Mouse (Mus musculus): ENCODE measurements around the gene Shc1. TPM values are rescaled to one million over a fixed set of nuclear protein-coding genes. Genes with fewer than 3 reads are reported as not detected.
"Not testable (repeated sequence)": the region's sequence is repeated elsewhere in the genome, so short reads cannot be mapped to it uniquely, and the experiment has no call there.

Shc1 gene
- total RNA-seq, 1 experiment from 2014 or later: 41.0 TPM

- peak; percentile 100 for ATAC-seq (replicated peaks; ENCODE audit: low read depth, poor library complexity, severe bottlenecking)
These were observed 6.5 kb upstream of the Shc1 start, which contains the start of gene Flad1 for GRCm38 (mm10) chr3:89411490-89412393. TSS of gene Flad1 (minus strand) at chr3:89411870.

DNA sequence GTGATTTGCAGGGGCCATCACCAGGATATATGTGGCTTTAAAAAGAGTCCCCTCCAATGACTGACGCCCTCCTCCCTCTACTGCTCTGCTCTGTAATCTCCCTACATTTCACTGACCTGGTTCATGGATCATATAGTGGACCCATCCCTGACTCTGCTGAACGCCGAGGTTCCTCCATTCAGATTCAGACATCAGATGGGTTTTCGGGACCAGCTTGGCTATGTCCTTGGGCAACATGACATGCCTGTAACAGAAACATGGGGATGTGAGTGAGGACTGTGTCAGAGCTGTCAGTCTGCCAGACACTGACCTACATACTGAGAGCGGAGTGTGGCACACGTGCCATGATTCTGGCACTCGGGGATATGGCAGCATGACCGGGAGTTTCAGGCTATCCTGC is 2.1 kb upstream of the Shc1 start:
- no peak for ATAC-seq (replicated peaks; ENCODE audit: low read depth, poor library complexity, severe bottlenecking)

- no peak for ATAC-seq (replicated peaks; ENCODE audit: low read depth, poor library complexity, severe bottlenecking)
These were observed 1.1 kb upstream of the Shc1 start for GRCm38 (mm10) chr3:89417131-89417530.

GRCm38 (mm10) chr3:89417840-89418169 is 438 bp upstream of the Shc1 start:
- peak; percentile 11 for ATAC-seq (replicated peaks; ENCODE audit: low read depth, poor library complexity, severe bottlenecking)

DNA sequence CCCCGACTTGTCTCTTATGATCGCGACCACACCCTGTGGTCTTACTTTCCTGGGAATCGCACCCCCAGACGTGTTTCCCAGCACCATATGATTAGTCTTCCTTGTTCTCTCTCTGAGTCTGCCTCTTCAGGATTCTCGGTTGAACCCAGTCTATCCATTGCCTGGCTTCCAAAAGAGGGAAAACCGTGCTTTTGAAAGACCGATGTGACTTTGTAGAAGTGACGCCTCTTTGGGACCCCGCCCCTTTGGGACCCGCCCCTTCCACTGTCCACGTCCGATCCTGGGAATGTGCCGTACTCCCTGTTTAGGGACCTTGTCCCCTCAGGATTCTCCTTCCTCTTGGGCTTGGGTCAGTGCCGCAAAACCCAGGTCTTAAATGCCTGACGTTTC is 613 bp downstream of the Shc1 start:
- no peak for ATAC-seq (replicated peaks; ENCODE audit: low read depth, poor library complexity, severe bottlenecking)

DNA sequence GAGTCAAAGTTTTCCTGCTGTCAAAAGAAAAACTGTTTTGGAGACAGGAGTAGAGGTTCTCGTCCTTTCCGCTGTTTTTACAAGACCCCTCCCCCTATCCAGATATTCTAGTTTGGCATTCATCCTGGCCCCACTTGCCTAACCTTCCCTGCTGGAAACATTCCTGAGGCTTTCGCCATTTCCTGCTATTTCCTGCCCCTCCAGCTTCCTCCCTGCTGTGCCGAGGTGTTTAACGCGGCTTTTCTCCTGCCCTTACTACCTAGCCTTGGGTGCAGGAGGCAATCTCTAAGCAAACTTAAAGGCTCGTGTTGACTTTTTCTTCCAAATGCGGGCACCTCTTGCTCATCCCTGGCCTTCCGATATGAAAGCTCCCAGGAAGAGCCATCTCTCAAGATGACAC is 1.3 kb downstream of the Shc1 start:
- no peak for ATAC-seq (replicated peaks; ENCODE audit: low read depth, poor library complexity, severe bottlenecking)

- no peak for ATAC-seq (replicated peaks; ENCODE audit: low read depth, poor library complexity, severe bottlenecking)
These were observed 1.7 kb downstream of the Shc1 start for GRCm38 (mm10) chr3:89419981-89420380.

- no peak for ATAC-seq (replicated peaks; ENCODE audit: low read depth, poor library complexity, severe bottlenecking)
These were observed 2.2 kb downstream of the Shc1 start for GRCm38 (mm10) chr3:89420421-89420820.

DNA sequence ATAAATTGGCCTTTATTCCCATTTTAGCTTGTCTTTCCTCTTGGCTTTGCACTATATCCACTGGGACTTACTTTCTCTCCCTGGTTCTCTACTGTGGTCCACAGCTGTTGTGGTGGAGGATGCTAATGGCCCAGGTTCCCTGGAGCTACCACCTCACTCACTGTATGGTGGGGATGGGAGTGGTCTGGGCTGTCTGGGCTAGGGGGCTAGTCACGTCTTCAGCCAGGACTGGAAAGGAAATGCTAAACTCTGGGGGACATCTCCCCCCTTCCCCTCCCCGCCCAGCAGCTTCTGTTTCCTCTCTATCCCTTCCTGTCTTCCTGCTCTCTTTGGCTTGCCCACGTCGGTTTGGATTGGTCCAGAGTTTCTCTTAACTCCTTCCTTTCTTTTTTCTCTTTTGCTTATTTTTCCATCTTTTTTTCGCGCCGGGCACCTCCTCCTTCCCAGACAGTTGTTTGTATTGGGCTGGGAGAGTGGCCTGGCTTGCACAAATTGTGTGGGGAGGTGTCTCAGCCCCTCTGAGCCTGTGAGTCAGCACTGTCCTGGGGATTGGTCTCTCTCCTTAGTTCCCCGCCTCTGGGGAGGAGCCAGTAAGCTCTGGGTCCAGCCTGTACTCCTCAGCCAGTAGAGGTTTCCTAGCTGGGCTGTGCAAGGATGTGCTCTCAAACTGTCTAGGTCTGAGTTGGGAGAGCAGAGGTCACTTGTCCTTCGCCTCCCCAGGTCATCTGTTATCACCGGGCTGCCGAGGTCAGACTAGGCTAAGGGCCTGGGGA is 2.9 kb downstream of the Shc1 start:
- peak; percentile 40 for ATAC-seq (replicated peaks; ENCODE audit: low read depth, poor library complexity, severe bottlenecking)

DNA sequence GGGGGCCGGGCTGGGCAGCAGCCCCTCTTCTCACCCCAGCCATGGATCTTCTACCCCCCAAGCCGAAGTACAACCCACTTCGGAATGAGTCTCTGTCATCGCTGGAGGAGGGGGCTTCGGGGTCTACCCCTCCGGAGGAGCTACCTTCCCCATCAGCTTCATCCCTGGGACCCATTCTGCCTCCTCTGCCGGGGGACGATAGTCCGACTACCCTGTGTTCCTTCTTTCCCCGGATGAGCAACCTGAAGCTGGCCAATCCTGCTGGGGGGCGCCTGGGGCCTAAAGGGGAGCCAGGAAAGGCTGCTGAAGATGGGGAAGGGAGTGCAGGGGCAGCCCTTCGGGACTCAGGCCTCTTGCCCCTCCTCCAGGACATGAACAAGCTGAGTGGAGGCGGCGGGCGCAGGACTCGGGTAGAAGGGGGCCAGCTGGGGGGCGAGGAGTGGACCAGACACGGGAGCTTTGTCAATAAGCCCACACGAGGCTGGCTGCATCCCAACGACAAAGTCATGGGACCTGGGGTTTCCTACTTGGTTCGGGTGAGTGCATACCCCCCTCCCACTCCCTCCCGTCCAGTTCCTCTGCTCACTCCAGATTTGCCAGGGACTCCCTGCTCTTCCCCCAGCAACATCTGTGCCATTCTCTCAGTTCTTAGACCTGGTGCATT is 3.7 kb downstream of the Shc1 start:
- no peak for ATAC-seq (replicated peaks; ENCODE audit: low read depth, poor library complexity, severe bottlenecking)

- ATAC-seq (replicated peaks; ENCODE audit: low read depth, poor library complexity, severe bottlenecking): no peak
These were observed 4.4 kb downstream of the Shc1 start for GRCm38 (mm10) chr3:89422556-89423205.

DNA sequence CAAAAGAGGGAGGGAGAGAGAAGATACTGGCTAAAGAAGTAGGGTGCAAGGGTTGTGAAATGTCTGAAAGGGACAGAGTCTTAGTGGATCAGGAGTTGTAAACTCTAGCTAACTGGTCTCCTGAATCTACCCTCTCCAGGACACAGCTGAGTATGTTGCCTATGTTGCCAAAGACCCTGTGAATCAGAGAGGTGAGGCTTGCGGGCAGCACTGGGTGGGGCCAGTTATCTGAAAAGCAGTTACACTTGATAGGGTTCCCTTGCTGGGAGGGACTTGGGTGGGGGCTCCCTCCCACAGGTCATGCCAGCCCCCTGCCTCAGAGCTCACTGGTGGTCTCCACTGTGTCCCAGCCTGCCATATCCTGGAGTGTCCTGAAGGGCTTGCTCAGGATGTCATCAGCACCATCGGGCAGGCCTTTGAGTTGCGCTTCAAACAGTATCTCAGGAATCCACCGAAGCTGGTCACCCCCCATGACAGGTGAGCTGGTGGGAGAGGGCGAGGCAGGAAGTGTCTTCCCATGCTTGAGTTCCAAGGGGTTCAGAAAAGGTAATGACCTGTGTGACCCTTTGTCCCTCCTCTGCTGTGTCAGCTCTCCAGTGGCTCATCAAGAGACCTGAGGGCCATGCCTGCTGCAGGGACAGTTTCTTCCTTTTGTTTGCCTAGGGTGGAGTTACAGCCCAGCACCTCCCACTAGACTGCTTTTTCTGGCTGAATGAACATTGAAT is 6.3 kb downstream of the Shc1 start:
- no peak for ATAC-seq (replicated peaks; ENCODE audit: low read depth, poor library complexity, severe bottlenecking)

- no peak for ATAC-seq (replicated peaks; ENCODE audit: low read depth, poor library complexity, severe bottlenecking)
These were observed 6.9 kb downstream of the Shc1 start for GRCm38 (mm10) chr3:89425141-89425525.

DNA sequence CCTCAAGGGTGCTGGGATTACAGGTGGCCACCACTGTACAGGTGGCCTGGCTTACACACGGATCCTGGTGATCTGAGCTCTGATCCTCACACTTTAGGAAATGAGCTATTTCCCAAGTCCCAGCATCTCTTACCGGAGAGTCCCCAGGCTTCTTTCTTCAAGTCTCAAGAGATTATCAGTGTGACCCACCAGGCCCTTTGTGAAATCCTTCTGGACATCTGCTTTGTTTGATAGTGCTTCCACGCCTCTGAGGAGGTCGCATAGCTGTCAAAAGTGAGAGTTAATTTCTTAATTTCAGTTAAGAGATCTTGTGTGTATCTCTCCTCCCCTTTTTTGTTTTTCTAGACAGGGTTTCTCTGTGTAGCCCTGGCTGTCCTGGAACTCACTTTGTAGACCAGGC is 7.6 kb downstream of the Shc1 start:
- no peak for ATAC-seq (replicated peaks; ENCODE audit: low read depth, poor library complexity, severe bottlenecking)

DNA sequence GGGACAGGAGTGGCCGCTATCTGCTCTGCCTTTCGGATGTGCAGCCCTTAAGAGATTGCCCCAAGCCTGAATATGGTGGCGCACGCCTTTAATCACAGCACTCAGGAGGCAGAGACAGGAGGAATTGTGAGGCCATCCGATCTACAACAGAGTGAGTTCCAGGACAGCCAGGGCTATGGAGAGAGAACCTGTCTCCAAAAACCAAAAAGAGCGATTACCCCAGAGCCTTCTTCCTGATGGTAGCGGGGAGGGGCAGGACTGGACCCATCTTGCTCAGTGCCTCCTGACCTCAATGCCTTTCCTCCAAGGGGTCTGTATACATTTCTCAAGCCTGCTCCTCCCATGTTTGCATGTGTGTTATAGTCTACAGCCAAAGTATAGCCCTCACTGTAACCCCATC is 10.8 kb downstream of the Shc1 start:
- not testable (repeated sequence) for ATAC-seq (replicated peaks; ENCODE audit: low read depth, poor library complexity, severe bottlenecking)

DNA sequence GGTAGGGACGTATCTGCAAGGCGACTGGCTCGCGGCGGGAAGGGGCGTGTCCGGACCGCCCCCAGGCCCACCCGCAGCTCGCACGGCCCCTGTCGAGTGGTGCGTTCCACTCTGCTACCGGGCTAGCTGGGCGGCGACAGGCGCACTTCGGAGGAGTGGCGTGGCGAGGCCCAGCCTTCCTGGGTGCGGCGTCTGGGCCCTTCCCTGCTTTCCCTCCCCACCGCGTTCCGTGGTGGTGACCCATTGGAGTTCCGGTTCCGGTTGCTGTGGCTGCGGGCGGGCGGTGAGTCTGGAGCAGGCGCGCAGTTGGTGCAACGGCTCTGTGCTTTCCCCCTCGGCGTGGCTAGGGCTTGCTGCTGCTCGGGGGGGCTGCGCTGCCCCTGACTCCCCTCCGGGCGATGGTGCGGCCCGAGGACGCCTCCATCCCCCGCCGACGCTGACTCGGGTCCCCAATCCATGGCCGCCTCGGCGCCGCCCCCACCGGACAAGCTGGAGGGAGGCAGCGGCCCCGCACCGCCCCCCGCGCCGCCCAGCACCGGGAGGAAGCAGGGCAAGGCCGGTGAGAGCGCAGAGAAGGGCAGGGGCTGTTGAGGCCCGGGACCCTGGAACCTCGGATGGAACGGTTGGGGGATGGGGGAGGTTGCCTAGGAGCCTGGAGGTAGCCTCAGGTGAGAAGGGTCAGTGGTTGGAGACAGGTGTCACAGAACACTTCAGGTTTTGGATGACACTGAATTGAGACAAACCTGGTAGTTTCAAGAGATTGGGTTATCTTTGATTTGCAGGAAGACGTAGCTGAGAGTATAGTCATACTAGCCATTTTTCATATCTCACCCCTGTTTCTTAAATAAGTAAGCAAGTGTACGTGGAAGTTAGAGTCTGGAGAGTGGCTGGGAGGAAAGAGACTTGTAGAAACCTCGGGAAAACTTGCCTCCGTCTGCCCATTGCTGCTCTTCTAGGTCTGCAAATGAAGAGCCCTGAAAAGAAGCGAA is 12.2 kb downstream of the Shc1 start, which contains the start of gene Pygo2:
TSS of gene Pygo2 (plus strand) at position 44 of the 989 bp plus-strand sequence.
- ATAC-seq (replicated peaks; ENCODE audit: low read depth, poor library complexity, severe bottlenecking): peak; percentile 97

- ATAC-seq (replicated peaks; ENCODE audit: low read depth, poor library complexity, severe bottlenecking): no peak
These were observed 14.4 kb downstream of the Shc1 start for GRCm38 (mm10) chr3:89432606-89433005.

DNA sequence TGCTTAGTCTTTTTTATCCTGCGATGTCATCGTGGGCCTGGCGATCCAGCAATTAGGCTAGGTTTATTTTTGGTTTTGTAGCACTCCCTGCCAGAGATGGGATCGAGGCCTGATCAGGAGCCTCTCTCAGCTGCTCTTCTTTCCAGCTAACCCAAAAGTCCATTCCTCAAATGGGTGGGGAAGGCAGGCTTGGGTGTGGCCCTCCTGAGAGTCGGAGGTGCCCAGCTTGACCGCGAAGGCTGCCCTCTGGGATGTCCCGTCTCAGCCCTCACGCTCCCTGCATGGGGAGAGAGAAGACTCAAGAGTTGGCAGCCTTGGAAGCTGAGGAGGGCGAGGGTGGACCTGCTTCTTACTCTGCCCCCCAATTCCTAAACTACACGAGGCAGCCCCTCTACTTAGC is 16.3 kb downstream of the Shc1 start:
- ATAC-seq (replicated peaks; ENCODE audit: low read depth, poor library complexity, severe bottlenecking): no peak
